Mouse (Mus musculus): Measurements from ENCODE around the gene Camk2d. TPM values are rescaled to one million over a fixed set of nuclear protein-coding genes. Genes with fewer than 3 reads are reported as not detected.

Gene Camk2d
- total and polyA plus RNA-seq, 3 experiments: 0.07 to 0.35 TPM; not detected in 1

- no peaks in the 10 kb centered on the region for H3K27me3 ChIP-seq (ENCODE audit: control insufficient read depth in 1 of 2, insufficient read depth in 2 of 2, low read length in 2 of 2)
- H3K27ac ChIP-seq (ENCODE audit: control insufficient read depth, low read depth, low read length): no peak overlapping the region
- H3K4me3 ChIP-seq (ENCODE audit: control insufficient read depth in 1 of 2, insufficient read depth in 1 of 2, low read depth in 2 of 2, low read length in 2 of 2): no peak overlapping the region
- TF ChIP-seq ELF1 (IDR thresholded peaks at IDR 0.05; ENCODE audit: low read depth, low read length): no peak
- TF ChIP-seq BHLHE40 (IDR thresholded peaks at IDR 0.05; ENCODE audit: borderline replicate concordance, low read depth, low read length): no peak
- no peak for TF ChIP-seq MYB (IDR thresholded peaks at IDR 0.05; ENCODE audit: low read depth, low read length)
- TF ChIP-seq E2F4 (IDR thresholded peaks at IDR 0.05; ENCODE audit: borderline replicate concordance, low read depth, low read length): no peak
- no peak for TF ChIP-seq CHD1 (IDR thresholded peaks at IDR 0.05; ENCODE audit: low read depth, low read length)
- TF ChIP-seq MYC (IDR thresholded peaks at IDR 0.05; ENCODE audit: low read depth, low read length): no peak
- no peak for TF ChIP-seq HCFC1 (IDR thresholded peaks at IDR 0.05; ENCODE audit: low read depth, low read length)
- no peak for TF ChIP-seq CTCF (IDR thresholded peaks at IDR 0.05 in 2 of 3, conservative IDR thresholded peaks at IDR 0.05 in 1 of 3; ENCODE audit: control insufficient read depth in 1 of 3, insufficient read depth in 1 of 3, low read depth in 2 of 3, low read length in 3 of 3, poor library complexity in 1 of 3, severe bottlenecking in 1 of 3)
- no peak for TF ChIP-seq TBP (IDR thresholded peaks at IDR 0.05; ENCODE audit: low read depth, low read length)
- TF ChIP-seq ZMIZ1 (IDR thresholded peaks at IDR 0.05; ENCODE audit: low read depth, low read length): no peak
- no peak for TF ChIP-seq POLR2AphosphoS2 (IDR thresholded peaks at IDR 0.05; ENCODE audit: low read length)
- no peak overlapping the region for H3K9ac ChIP-seq (ENCODE audit: control insufficient read depth, low read depth, low read length, poor library complexity, severe bottlenecking)
- H3K4me1 ChIP-seq (ENCODE audit: control insufficient read depth in 1 of 2, insufficient read depth in 2 of 2, low read length in 2 of 2): no peaks in the 10 kb centered on the region
- no peaks in the 10 kb centered on the region for H3K9me3 ChIP-seq (replicated peaks; ENCODE audit: insufficient read depth, low read length)
- DNase-seq (ENCODE audit: low read depth, low spot score): no peak
- no peaks in the 10 kb centered on the region for H3K36me3 ChIP-seq (ENCODE audit: control insufficient read depth in 1 of 2, insufficient read depth in 2 of 2, low read length in 2 of 2)
- no peaks in the 10 kb centered on the region for H3K79me2 ChIP-seq (ENCODE audit: control insufficient read depth, insufficient read depth, low read length, poor library complexity)
Measured at GRCm38 (mm10) chr3:126740146-126740545, 144.0 kb downstream of the Camk2d start.

- H3K27ac ChIP-seq (ENCODE audit: control insufficient read depth, low read depth, low read length): no peak overlapping the region
- H3K36me3 ChIP-seq (ENCODE audit: control insufficient read depth in 1 of 2, insufficient read depth in 2 of 2, low read length in 2 of 2): no peaks in the 10 kb centered on the region
- H3K4me3 ChIP-seq (ENCODE audit: control insufficient read depth in 1 of 2, insufficient read depth in 1 of 2, low read depth in 2 of 2, low read length in 2 of 2): no peak overlapping the region
- no peak overlapping the region for H3K9ac ChIP-seq (ENCODE audit: control insufficient read depth, low read depth, low read length, poor library complexity, severe bottlenecking)
- TF ChIP-seq SMC3 (IDR thresholded peaks at IDR 0.05; ENCODE audit: low read depth, low read length) (no peak), RCOR1 (IDR thresholded peaks at IDR 0.05; ENCODE audit: low read depth, low read length) (no peak), ZNF384 (IDR thresholded peaks at IDR 0.05; ENCODE audit: low read depth, low read length) (no peak), JUND (IDR thresholded peaks at IDR 0.05; ENCODE audit: low read depth, low read length) (no peak), MYC (IDR thresholded peaks at IDR 0.05; ENCODE audit: low read depth, low read length) (no peak), MAX (IDR thresholded peaks at IDR 0.05; ENCODE audit: low read length) (no peak), CHD1 (IDR thresholded peaks at IDR 0.05; ENCODE audit: low read depth, low read length) (no peak), CTCF (IDR thresholded peaks at IDR 0.05 in 2 of 3, conservative IDR thresholded peaks at IDR 0.05 in 1 of 3; ENCODE audit: control insufficient read depth in 1 of 3, insufficient read depth in 1 of 3, low read depth in 2 of 3, low read length in 3 of 3, poor library complexity in 1 of 3, severe bottlenecking in 1 of 3) (no peak), MEF2A (IDR thresholded peaks at IDR 0.05; ENCODE audit: extremely low read depth, insufficient replicate concordance, low read depth, low read length, poor library complexity, severe bottlenecking) (no peak), MXI1 (IDR thresholded peaks at IDR 0.05; ENCODE audit: low read depth, low read length) (no peak), POLR2A (IDR thresholded peaks at IDR 0.05; ENCODE audit: control insufficient read depth in 1 of 2, insufficient read depth in 1 of 2, low read depth in 1 of 2, low read length in 2 of 2, poor library complexity in 1 of 2) (no peak), TAL1 (IDR thresholded peaks at IDR 0.05; ENCODE audit: low read length) (no peak), KAT2A (conservative IDR thresholded peaks at IDR 0.05; ENCODE audit: low read depth, low read length) (no peak), ELF1 (IDR thresholded peaks at IDR 0.05; ENCODE audit: low read depth, low read length) (no peak), EP300 (IDR thresholded peaks at IDR 0.05; ENCODE audit: low read depth in 1 of 2, low read length in 2 of 2) (no peak), HCFC1 (IDR thresholded peaks at IDR 0.05; ENCODE audit: low read depth, low read length) (no peak)
- H3K79me2 ChIP-seq (ENCODE audit: control insufficient read depth, insufficient read depth, low read length, poor library complexity): no peaks in the 10 kb centered on the region
- H3K9me3 ChIP-seq (replicated peaks; ENCODE audit: insufficient read depth, low read length): no peaks in the 10 kb centered on the region
- no peaks in the 10 kb centered on the region for H3K4me1 ChIP-seq (ENCODE audit: control insufficient read depth in 1 of 2, insufficient read depth in 2 of 2, low read length in 2 of 2)
- no peaks in the 10 kb centered on the region for H3K27me3 ChIP-seq (ENCODE audit: control insufficient read depth in 1 of 2, insufficient read depth in 2 of 2, low read length in 2 of 2)
- no peak for DNase-seq (ENCODE audit: low read depth, low spot score)
Measured at GRCm38 (mm10) chr3:126744432-126745133, 148.5 kb downstream of the Camk2d start.

Data from MEL (cell line).